Mouse (Mus musculus) left cerebral cortex, adult 9 months (tissue): ENCODE results near the gene Scn8a.

ENCODE experiments used
- DNase-seq, 2 experiments: peaks; one replicate each; pipeline ENCODE4 v3.0.0; 2022; ENCODE audit warnings: low spot score in 2 of 2

The Scn8a gene

DNA sequence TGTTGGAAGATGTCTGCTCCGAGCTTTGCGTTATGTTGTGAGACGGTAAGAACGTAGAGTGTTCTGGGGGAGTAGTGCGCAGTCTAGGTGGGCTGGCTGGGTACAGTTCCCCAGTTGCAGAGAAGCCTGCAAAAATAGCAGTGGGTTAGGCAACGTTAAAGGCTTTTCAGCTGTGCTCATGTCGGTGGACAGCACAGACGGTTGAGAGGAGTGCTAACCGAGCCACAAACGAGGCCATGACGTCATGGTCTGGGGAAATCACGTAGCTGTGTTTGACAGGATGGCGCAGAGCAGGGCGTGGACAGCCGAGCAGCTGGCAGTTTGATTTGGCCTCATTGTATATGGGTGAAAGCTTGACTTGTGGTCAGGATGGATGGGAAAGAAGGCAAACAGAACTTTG, 9.4 kb downstream of the Scn8a start:
- DNase-seq, result no peak

DNA sequence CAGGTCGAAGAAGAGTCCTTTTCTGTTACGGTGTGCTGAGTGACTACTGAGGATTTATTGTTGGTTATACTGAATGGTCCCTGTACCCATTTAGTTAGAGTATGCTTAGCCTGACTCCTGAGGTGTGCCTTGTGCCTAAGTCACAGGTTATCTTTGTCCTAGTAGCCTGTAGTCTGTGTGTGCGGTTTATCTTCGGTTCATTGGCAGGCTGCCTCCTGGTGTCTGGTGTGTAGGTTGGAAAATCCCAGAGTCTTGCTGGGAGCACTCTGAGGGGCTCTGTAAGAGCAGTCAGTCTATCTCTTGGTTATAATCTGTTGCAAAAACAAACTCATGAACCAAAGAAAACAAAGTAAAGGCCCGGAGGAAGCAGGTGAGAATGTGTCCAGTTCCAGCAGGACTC, 11.7 kb downstream of the Scn8a start:
- DNase-seq, result no peak

DNA sequence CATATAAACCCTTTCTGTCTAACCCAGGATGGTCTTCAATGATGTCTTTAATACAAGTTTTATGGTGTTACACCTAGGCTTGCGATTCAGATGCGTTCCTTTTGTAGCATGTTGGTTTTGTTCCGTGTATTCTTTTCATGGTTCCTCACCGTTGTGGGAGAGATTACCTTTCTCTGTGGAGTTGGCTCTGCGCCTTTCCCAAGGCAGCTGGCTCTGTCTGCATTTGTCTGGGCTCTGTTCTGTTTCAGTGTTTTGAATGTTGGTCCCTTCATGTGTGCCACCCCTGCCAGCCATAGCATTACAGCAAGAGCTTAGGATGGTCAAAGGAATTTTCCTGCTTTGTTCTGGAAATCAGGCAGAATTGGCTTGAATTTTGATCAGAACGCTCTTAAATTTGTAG, 14.8 kb downstream of the Scn8a start:
- no peak for DNase-seq

DNA sequence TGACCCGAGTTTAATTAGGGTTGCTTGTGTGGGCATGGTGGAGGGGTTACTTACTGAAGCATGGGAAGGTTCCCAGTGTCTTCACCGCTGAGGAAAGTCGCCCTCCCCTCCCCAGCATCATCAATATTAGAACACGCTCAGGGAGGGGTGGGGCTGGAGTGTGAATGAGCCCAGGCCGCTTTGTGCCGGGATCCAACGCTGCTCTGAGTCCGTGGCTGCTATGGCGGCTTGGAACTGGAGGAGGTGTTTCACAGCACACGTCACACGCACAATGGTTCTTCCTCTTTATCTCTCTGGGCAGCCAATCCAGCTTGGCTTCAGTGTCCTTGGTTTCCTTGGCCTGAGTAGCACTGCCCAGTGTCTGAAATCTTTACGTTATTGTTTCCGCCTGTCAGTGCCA, 22.3 kb downstream of the Scn8a start:
- DNase-seq, result no peak

DNA sequence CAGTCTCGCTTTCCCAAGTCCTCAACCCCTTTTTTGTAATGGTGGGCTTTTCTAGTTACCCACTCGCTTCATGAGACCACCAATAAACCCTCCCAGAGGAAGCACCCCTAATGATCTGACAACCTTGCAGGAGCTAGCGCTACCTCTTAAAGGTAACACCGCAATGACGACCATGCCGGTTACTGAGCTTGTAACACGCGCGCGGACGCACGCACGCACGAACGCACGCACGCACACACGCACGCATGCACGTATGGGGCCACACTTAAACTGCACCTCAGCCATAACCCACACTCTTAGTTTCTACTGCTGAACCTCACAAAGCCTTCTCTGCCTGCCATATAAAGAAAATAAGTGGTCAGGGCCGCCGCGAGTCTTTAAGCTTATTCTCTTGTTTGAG, 26.8 kb downstream of the Scn8a start:
- no peak for DNase-seq

- DNase-seq, result no peak
Observed at GRCm38 (mm10) chr15:100903811-100904210, 34.2 kb downstream of the Scn8a start.

- DNase-seq, result no peak
Observed at GRCm38 (mm10) chr15:100905006-100905405, 35.3 kb downstream of the Scn8a start.

- no peak for DNase-seq
Observed at GRCm38 (mm10) chr15:100905751-100906150, 36.1 kb downstream of the Scn8a start.

DNA sequence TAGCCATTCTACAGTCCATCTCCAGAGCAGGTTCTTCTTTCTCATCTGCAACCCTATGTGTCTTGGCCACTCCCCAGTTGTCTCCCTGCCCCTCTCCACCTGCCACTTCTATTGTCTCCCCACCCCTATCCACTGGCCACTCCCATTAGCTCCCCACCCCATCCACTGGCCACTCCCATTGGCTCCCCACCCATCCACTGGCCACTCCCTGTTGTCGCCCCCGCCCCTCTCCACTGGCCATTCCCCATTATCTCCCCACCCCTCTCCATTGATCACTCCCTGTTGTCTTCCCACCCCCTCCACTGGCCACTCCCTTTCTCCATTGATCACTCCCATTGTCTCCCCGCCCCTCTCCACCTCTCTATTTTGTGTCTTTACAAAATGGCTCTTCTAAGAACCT, 39.2 kb downstream of the Scn8a start:
- no peak for DNase-seq

DNA sequence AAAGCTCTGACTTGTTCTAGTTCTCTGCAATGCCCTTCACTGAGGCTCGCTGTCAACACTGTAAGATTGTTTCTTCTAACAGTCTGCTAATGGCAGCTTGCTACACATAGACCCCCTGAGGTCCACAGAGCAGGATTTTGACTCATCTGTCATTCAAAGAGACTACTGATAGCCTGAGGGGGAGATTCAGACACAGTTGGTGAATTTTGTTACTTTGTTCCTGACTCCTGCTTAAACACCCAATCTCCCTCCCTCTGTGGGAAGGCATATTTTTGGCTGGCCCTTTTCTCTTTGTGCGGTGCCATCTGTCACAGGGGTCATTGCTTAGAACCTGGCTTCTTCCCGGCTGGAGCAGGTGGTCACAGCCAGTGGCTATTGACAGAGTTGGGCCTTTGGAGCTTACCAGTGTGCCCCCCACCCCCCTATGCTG, 40.1 kb downstream of the Scn8a start:
- no peak for DNase-seq

- DNase-seq, result peak; percentile 39 to 78
Observed at GRCm38 (mm10) chr15:100910381-100910841, 40.8 kb downstream of the Scn8a start.

GRCm38 (mm10) chr15:100912676-100913266, 43.1 kb downstream of the Scn8a start:
- no peak for DNase-seq

GRCm38 (mm10) chr15:100914734-100915242, 45.1 kb downstream of the Scn8a start:
- DNase-seq, result no peak

- no peak for DNase-seq
Observed at GRCm38 (mm10) chr15:100918046-100918445, 48.4 kb downstream of the Scn8a start.

DNA sequence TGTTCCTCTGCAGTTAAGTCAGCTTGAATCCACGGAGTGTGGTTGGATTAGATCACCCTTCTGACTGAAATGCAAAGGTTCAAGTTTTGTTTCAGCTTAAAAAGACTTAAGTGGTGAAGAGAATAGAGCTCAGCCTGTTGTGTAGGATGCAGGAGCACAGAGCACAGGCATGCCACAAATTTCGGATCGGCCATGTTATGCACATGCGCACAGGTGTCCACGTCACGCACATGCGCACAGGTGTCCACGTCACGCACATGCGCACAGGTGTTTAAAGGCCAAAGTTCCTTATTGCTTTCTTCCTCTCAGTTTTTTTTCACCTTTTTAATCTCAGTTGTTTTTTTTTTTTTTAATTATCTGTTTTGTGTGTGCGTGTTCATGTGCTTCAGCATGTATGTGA, 52.6 kb downstream of the Scn8a start:
- no peak for DNase-seq

- peak; percentile 81 to 95 for DNase-seq
Observed at GRCm38 (mm10) chr15:100923476-100923875, 53.8 kb downstream of the Scn8a start.

DNA sequence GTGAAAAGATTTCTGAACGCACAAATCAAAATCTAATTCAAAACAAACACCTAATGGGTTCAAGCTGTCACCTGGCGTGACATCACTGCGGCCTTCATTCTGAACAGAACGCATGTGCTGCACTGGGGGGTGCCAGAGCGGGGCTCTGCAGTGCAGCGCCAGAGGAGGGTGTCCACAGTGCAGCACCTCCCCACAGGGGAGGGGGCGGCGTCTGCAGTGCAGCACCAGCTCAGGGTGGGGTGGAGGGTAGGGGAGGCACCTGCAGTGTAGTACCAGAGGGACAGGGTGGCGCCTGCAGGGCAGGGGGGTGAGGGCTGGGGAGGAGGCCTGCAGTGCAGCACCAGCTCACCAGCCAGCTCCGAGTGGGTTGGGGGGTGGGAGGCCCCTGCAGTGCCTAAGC, 55.3 kb downstream of the Scn8a start:
- DNase-seq, result no peak

GRCm38 (mm10) chr15:100930477-100930876, 60.8 kb downstream of the Scn8a start:
- no peak for DNase-seq

- no peak for DNase-seq
Observed at GRCm38 (mm10) chr15:100936176-100936575, 66.5 kb downstream of the Scn8a start.

GRCm38 (mm10) chr15:100948383-100948782, 78.7 kb downstream of the Scn8a start:
- DNase-seq, result no peak

DNA sequence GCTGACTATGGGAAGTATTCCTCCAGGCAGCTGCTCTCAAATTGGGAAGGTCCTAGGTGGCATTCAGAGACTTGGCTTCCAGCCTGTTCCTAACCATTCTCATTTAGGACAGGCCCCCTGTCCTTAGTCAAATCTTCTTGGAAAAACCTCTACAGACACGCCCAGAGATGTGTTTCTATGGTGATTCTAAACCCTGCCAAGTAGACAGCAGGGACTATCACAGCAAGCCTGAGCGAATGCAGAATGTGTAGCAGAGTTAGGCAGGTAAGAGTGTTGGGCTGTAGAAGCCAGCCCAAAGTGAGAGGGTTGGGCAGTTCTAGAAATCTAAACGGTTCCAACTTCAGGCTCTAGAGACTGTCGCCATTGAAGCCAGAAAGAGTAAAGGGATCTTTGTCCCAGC, 79.5 kb downstream of the Scn8a start:
- DNase-seq, result no peak

DNA sequence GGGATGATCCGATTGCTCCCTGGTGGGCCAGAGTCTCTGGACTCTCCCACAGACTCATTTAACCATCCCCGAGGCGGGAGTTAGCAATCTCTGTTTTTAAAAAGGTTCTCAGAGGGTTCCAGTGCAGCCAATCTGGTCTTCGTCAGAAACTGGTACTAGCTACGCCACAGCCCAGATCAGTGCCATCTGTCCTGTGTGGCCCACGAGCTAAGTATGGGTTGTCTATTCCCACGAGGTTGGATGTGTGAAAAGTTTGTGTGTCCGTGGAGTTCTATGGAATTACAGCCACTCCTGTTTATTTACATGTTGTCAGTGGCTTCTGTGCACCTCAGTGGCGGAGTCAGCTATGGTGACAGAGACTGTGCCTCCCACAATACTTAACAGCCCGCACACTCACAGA, 81.8 kb downstream of the Scn8a start:
- DNase-seq, result no peak

DNA sequence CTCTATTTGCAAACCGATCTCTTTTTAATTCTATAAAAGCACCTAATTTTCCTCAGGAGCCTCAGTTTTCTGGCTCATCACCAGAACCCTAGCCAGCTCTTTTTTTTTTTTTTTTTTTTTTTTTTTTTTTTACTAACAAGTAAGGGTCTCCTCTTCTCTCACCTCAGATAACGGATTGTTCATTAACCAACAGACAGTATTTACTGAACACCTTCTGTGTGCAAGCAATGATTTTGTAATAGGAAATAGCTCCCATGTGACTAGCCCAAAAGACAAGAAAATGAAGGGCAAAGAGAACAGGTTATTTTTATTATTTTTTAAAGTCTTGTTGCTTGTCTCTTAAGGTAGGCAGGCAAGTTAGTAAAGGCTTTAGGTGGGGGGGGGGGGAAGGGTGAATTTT, 82.6 kb downstream of the Scn8a start:
- DNase-seq, result no peak

GRCm38 (mm10) chr15:100952854-100953253, 83.2 kb downstream of the Scn8a start:
- no peak for DNase-seq
